Mouse (Mus musculus): ENCODE measurements at regions not wholly inside any gene's neighbourhood (a gene's known extent, or its start where the extent isn't known, plus 50 kb on each side); places are given as distances from the start of the nearest gene placed in this dataset.

GRCm38 (mm10) chr17:68185385-68185784, 88.2 kb upstream of the L3mbtl4 start:
- TF ChIP-seq POLR2A (IDR thresholded peaks at IDR 0.05; ENCODE audit: extremely low read depth, insufficient read depth, low read length) (no peak), CTCF (IDR thresholded peaks at IDR 0.05; ENCODE audit: extremely low read depth, insufficient read depth, low read length) (no peak)
- H3K4me3 ChIP-seq (ENCODE audit: insufficient read depth, low read length): no peak overlapping the region
- no peak overlapping the region for H3K27ac ChIP-seq (ENCODE audit: insufficient read depth, low read length)
- H3K4me1 ChIP-seq (ENCODE audit: control insufficient read depth, insufficient read depth, low read length): no peaks in the 10 kb centered on the region

GRCm38 (mm10) chr17:68189888-68190287, 83.7 kb upstream of the L3mbtl4 start:
- Histone ChIP-seq H3K4me3 (ENCODE audit: insufficient read depth, low read length) (no peak overlapping the region), H3K27ac (ENCODE audit: insufficient read depth, low read length) (no peak overlapping the region)
- TF ChIP-seq CTCF (IDR thresholded peaks at IDR 0.05; ENCODE audit: extremely low read depth, insufficient read depth, low read length) (no peak), POLR2A (IDR thresholded peaks at IDR 0.05; ENCODE audit: extremely low read depth, insufficient read depth, low read length) (no peak)

GRCm38 (mm10) chr17:68205545-68205944, 68.1 kb upstream of the L3mbtl4 start:
- Histone ChIP-seq H3K4me1 (ENCODE audit: control insufficient read depth, insufficient read depth, low read length) (no peaks in the 10 kb centered on the region), H3K27ac (ENCODE audit: insufficient read depth, low read length) (no peak overlapping the region), H3K4me3 (ENCODE audit: insufficient read depth, low read length) (no peak overlapping the region)
- TF ChIP-seq CTCF (IDR thresholded peaks at IDR 0.05; ENCODE audit: extremely low read depth, insufficient read depth, low read length) (no peak), POLR2A (IDR thresholded peaks at IDR 0.05; ENCODE audit: extremely low read depth, insufficient read depth, low read length) (no peak)

More at GRCm38 (mm10) chr17:68189888-68190287, 83.7 kb upstream of the L3mbtl4 start:
- H3K4me1 ChIP-seq (ENCODE audit: control insufficient read depth, insufficient read depth, low read length): no peaks in the 10 kb centered on the region

- Histone ChIP-seq H3K27ac (ENCODE audit: insufficient read depth, low read length) (no peak overlapping the region), H3K4me3 (ENCODE audit: insufficient read depth, low read length) (no peak overlapping the region), H3K4me1 (ENCODE audit: control insufficient read depth, insufficient read depth, low read length) (no peaks in the 10 kb centered on the region)
- TF ChIP-seq POLR2A (IDR thresholded peaks at IDR 0.05; ENCODE audit: extremely low read depth, insufficient read depth, low read length) (no peak), CTCF (IDR thresholded peaks at IDR 0.05; ENCODE audit: extremely low read depth, insufficient read depth, low read length) (no peak)
Observed at GRCm38 (mm10) chr17:68208837-68209236, 64.8 kb upstream of the L3mbtl4 start.

GRCm38 (mm10) chr17:68210313-68211254, 63.0 kb upstream of the L3mbtl4 start:
- no peak overlapping the region for H3K4me3 ChIP-seq (ENCODE audit: insufficient read depth, low read length)
- H3K4me1 ChIP-seq (ENCODE audit: control insufficient read depth, insufficient read depth, low read length): no peaks in the 10 kb centered on the region
- TF ChIP-seq CTCF (IDR thresholded peaks at IDR 0.05; ENCODE audit: extremely low read depth, insufficient read depth, low read length): no peak
- TF ChIP-seq POLR2A (IDR thresholded peaks at IDR 0.05; ENCODE audit: extremely low read depth, insufficient read depth, low read length): no peak
- H3K27ac ChIP-seq (ENCODE audit: insufficient read depth, low read length): no peak overlapping the region

- H3K4me1 ChIP-seq (ENCODE audit: control insufficient read depth, insufficient read depth, low read length): no peaks in the 10 kb centered on the region
- no peak overlapping the region for H3K4me3 ChIP-seq (ENCODE audit: insufficient read depth, low read length)
- H3K27ac ChIP-seq (ENCODE audit: insufficient read depth, low read length): no peak overlapping the region
- TF ChIP-seq CTCF (IDR thresholded peaks at IDR 0.05; ENCODE audit: extremely low read depth, insufficient read depth, low read length) (no peak), POLR2A (IDR thresholded peaks at IDR 0.05; ENCODE audit: extremely low read depth, insufficient read depth, low read length) (no peak)
Observed at GRCm38 (mm10) chr17:68218246-68218645, 55.4 kb upstream of the L3mbtl4 start.

GRCm38 (mm10) chr17:68223170-68223569, 50.4 kb upstream of the L3mbtl4 start:
- Histone ChIP-seq H3K4me1 (ENCODE audit: control insufficient read depth, insufficient read depth, low read length) (no peaks in the 10 kb centered on the region), H3K27ac (ENCODE audit: insufficient read depth, low read length) (no peak overlapping the region)
- TF ChIP-seq POLR2A (IDR thresholded peaks at IDR 0.05; ENCODE audit: extremely low read depth, insufficient read depth, low read length): no peak
- TF ChIP-seq CTCF (IDR thresholded peaks at IDR 0.05; ENCODE audit: extremely low read depth, insufficient read depth, low read length): no peak

More at GRCm38 (mm10) chr17:68223170-68223569, 50.4 kb upstream of the L3mbtl4 start:
- no peak overlapping the region for H3K4me3 ChIP-seq (ENCODE audit: insufficient read depth, low read length)

All from cortical plate, adult 2 months (tissue).